Mouse (Mus musculus): ENCODE measurements around the gene Fzd5.
A peak's percentile ranks its signal among the peaks of the same experiment; 100 is the strongest.

Gene Fzd5

GRCm38 (mm10) chr1:64737502-64738179 is at the start of gene Fzd5:
Gene Fzd5 (minus strand): TSS chr1:64737751.
- DNase-seq (ENCODE audit: low spot score in 2 of 2): peak; percentile 86 to 90

GRCm38 (mm10) chr1:64779863-64780262 is 42.3 kb upstream of the Fzd5 start:
- DNase-seq (ENCODE audit: low spot score in 2 of 2): no peak

GRCm38 (mm10) chr1:64779415-64779814 is 41.9 kb upstream of the Fzd5 start:
- DNase-seq (ENCODE audit: low spot score in 2 of 2): no peak

- no peak for DNase-seq (ENCODE audit: low spot score in 2 of 2)
These were observed 35.8 kb upstream of the Fzd5 start for GRCm38 (mm10) chr1:64773305-64773704.

- no peak for DNase-seq (ENCODE audit: low spot score in 2 of 2)
These were observed 32.6 kb upstream of the Fzd5 start for GRCm38 (mm10) chr1:64770169-64770568.

GRCm38 (mm10) chr1:64761646-64762045 is 24.1 kb upstream of the Fzd5 start:
- DNase-seq (ENCODE audit: low spot score in 2 of 2): no peak

GRCm38 (mm10) chr1:64757766-64758165 is 20.2 kb upstream of the Fzd5 start:
- DNase-seq (ENCODE audit: low spot score in 2 of 2): no peak

GRCm38 (mm10) chr1:64757254-64757653 is 19.7 kb upstream of the Fzd5 start:
- peak; percentile 22 to 57 for DNase-seq (ENCODE audit: low spot score in 2 of 2)

GRCm38 (mm10) chr1:64756640-64757030 is 19.1 kb upstream of the Fzd5 start:
- peak in 1 of 2 experiments; percentile 13 for DNase-seq (ENCODE audit: low spot score in 2 of 2)

GRCm38 (mm10) chr1:64755971-64756639 is 18.6 kb upstream of the Fzd5 start:
- no peak for DNase-seq (ENCODE audit: low spot score in 2 of 2)

GRCm38 (mm10) chr1:64754658-64755057 is 17.1 kb upstream of the Fzd5 start:
- no peak for DNase-seq (ENCODE audit: low spot score in 2 of 2)

GRCm38 (mm10) chr1:64753668-64754067 is 16.1 kb upstream of the Fzd5 start:
- no peak for DNase-seq (ENCODE audit: low spot score in 2 of 2)

GRCm38 (mm10) chr1:64753109-64753508 is 15.6 kb upstream of the Fzd5 start:
- DNase-seq (ENCODE audit: low spot score in 2 of 2): no peak

- no peak for DNase-seq (ENCODE audit: low spot score in 2 of 2)
These were observed 7.1 kb upstream of the Fzd5 start for GRCm38 (mm10) chr1:64744616-64745015.

- no peak for DNase-seq (ENCODE audit: low spot score in 2 of 2)
These were observed 5.3 kb upstream of the Fzd5 start for GRCm38 (mm10) chr1:64742741-64743408.

GRCm38 (mm10) chr1:64738661-64739082 is 1.1 kb upstream of the Fzd5 start:
- DNase-seq (ENCODE audit: low spot score in 2 of 2): no peak

GRCm38 (mm10) chr1:64738180-64738555 is 617 bp upstream of the Fzd5 start:
- no peak for DNase-seq (ENCODE audit: low spot score in 2 of 2)

GRCm38 (mm10) chr1:64736681-64737501 is 660 bp downstream of the Fzd5 start:
- DNase-seq (ENCODE audit: low spot score in 2 of 2): peak in 1 of 2 experiments; percentile 62

- DNase-seq (ENCODE audit: low spot score in 2 of 2): peak in 1 of 2 experiments; percentile 46
These were observed 1.5 kb downstream of the Fzd5 start for GRCm38 (mm10) chr1:64735781-64736680.

GRCm38 (mm10) chr1:64734771-64735750 is 2.5 kb downstream of the Fzd5 start:
- no peak for DNase-seq (ENCODE audit: low spot score in 2 of 2)

Measured in urinary bladder, adult 18-20 months (tissue).